11 mouse cellular contexts compared by ENCODE assay signal in the genomic region with DNA sequence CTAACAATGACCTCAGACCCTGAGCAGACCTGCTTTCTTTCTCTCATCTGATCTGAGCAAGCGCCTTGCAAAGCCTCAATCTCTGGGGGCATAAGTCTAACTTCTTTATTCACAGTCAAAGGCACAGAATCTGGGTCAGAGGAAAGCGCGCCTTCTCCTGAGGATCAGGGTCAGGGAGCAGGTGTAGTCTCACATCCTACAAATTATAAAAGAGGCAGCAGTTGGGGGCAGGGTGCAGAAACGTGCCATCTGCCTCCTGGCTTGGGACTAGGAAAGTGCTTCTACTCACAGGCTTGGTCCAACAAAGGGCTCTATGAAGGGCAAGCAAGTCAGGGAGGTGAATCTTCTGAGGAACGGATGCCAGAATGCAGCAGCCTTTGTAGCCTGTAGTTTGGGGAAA.
"Had no signal": no experiment of that assay in that cellular context is flagged by ENCODE, and none has a peak within 500 bp of the region (broad histone marks: within the 10 kb centered on the region; RNA-seq: fewer than 3 reads in every experiment).

No protein-coding gene starts in this region.

- DNase-seq: kidney, adult 18-20 months; kidney, postnatal 10 days; kidney, postnatal 4 days; liver; liver, embryonic 13.5 days; liver, postnatal 0 days; lung, postnatal 14 days; right cerebral cortex, postnatal 4 days; spleen, adult 18-20 months; thymus, adult 2 months; thymus, postnatal 25 days had no signal
